Mouse (Mus musculus): ENCODE measurements around the gene Appl2. TPM values are rescaled to one million over a fixed set of nuclear protein-coding genes. Genes with fewer than 3 reads are reported as not detected.

The Appl2 gene
- polyA plus RNA-seq, 1 experiment from 2014 or later = 37.7 TPM

DNA sequence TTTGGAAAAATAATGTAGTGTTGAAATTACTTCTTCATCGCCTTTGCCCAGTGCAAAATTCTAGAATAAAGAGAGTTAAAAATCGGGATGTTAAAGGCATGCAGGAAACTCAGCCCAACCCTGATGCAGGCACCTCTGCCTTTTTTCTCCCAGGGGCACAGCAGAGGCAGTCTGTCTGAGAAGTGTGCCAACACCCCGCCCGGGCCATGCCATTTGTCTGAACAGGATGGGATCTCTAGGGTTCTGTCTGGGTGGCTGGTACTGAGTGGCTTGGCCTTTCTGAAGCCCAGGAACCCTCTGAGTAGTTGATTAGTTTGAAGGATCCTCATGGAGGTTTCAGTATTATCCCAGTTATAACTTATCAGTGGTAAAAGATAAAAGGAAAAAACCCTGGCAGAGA lies 20.3 kb downstream of the Appl2 start:
- 89% methylated on average over 4 of the region's 4 CpGs for WGBS
- no peak for ATAC-seq (ENCODE audit: low read depth)
- H3K9me3 ChIP-seq (ENCODE audit: control insufficient read depth, low read length) = no peaks in the 10 kb centered on the region
- no peak overlapping the region for H3K4me3 ChIP-seq (ENCODE audit: low read depth, low read length)
- H3K27me3 ChIP-seq (replicated peaks; ENCODE audit: control insufficient read depth, insufficient read depth, low read length) = no peaks in the 10 kb centered on the region
- H3K4me1 ChIP-seq (ENCODE audit: control insufficient read depth, insufficient read depth, low read length) = no peaks in the 10 kb centered on the region
- H3K36me3 ChIP-seq (ENCODE audit: control insufficient read depth, insufficient read depth, low read length) = peaks cover 20% of the 10 kb centered on the region
- H3K4me2 ChIP-seq (ENCODE audit: low read depth, low read length) = no peak overlapping the region
- no peak for DNase-seq (ENCODE audit: low spot score)
- H3K27ac ChIP-seq (replicated peaks; ENCODE audit: low read depth, low read length) = no peak overlapping the region
- no peak overlapping the region for H3K9ac ChIP-seq (ENCODE audit: low read depth, low read length)

DNA sequence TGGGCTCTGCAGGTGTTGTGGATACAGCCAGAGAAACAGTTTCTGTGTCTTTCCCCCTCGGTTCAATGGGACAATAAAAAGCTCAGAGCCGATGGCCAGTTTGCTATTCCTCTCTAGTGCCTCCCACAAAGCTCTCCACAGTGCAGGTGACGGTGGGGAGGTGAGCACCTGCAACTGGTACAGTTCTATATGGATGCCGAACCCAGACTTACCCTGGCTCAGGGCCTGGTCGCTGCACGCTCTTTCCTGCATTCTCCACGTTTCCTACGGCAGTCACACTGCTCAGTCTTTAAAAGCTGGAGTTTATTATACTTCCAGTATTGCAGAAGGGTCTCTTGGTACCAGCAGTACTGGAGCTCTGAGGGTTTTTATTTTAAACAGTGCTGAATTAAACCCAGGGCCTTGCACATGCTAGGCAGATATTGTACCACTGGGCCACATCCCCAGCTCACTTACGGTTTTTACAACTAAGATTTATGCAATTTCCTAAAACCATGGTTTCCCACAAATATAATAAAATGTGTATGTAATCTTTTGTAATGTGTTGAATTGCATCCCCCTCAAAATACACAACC lies 21.3 kb downstream of the Appl2 start:
- H3K4me2 ChIP-seq (ENCODE audit: low read depth, low read length) = no peak overlapping the region
- no peaks in the 10 kb centered on the region for H3K9me3 ChIP-seq (ENCODE audit: control insufficient read depth, low read length)
- H3K4me3 ChIP-seq (ENCODE audit: low read depth, low read length) = no peak overlapping the region
- no peak overlapping the region for H3K9ac ChIP-seq (ENCODE audit: low read depth, low read length)
- WGBS = 93% methylated on average over 8 of the region's 9 CpGs
- no peak overlapping the region for H3K27ac ChIP-seq (replicated peaks; ENCODE audit: low read depth, low read length)
- no peaks in the 10 kb centered on the region for H3K4me1 ChIP-seq (ENCODE audit: control insufficient read depth, insufficient read depth, low read length)
- ATAC-seq (ENCODE audit: low read depth) (no peak), DNase-seq (ENCODE audit: low spot score) (no peak)
- H3K36me3 ChIP-seq (ENCODE audit: control insufficient read depth, insufficient read depth, low read length) = peaks cover 25% of the 10 kb centered on the region
- no peaks in the 10 kb centered on the region for H3K27me3 ChIP-seq (replicated peaks; ENCODE audit: control insufficient read depth, insufficient read depth, low read length)

DNA sequence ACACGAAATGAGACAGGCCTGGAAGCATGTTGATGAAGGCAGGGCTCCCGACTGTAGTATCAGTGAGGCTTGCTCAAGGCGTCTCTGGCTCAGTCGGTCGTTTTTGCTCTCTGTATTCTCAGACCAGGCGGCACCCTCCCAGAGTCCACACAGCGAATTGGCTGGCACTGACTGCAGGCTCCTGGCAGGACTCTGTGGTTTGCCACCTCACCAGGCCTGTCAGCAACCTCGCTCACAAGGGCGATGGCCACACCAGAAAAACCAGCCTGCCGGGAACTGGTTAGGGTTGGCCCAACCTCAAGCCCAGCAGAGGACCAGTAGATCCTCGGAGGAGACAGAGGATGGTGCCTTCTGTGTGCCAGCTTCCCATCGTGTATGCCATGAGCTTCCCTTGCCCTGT lies 23.7 kb downstream of the Appl2 start:
- ATAC-seq (ENCODE audit: low read depth) (no peak), DNase-seq (ENCODE audit: low spot score) (no peak)
- Histone ChIP-seq H3K27ac (replicated peaks; ENCODE audit: low read depth, low read length) (no peak overlapping the region), H3K9me3 (ENCODE audit: control insufficient read depth, low read length) (no peaks in the 10 kb centered on the region), H3K27me3 (replicated peaks; ENCODE audit: control insufficient read depth, insufficient read depth, low read length) (no peaks in the 10 kb centered on the region), H3K9ac (ENCODE audit: low read depth, low read length) (no peak overlapping the region), H3K4me3 (ENCODE audit: low read depth, low read length) (no peak overlapping the region), H3K4me1 (ENCODE audit: control insufficient read depth, insufficient read depth, low read length) (no peaks in the 10 kb centered on the region), H3K4me2 (ENCODE audit: low read depth, low read length) (no peak overlapping the region), H3K36me3 (ENCODE audit: control insufficient read depth, insufficient read depth, low read length) (peaks cover 32% of the 10 kb centered on the region)
- WGBS = 89% methylated on average over 12 of the region's 12 CpGs

DNA sequence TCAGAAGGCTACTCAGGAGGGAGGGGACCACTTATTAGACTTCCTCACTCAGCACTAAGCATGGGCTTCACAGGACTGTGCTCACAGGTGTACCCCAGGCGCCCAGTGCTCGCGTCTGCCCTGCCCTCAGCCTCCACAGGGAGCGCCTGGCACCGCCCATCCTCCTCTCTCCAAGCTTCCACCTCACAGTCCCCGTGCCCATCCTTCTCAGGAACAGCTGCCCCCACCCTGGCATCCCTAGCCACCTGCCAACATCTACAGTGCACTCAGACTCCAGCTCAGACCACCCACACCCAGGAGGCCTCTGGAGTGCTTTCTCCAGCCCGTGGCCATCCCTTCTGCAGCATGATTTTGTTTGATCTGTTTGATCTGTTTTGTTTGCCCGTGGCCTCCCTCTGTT lies 24.5 kb downstream of the Appl2 start:
- ATAC-seq (ENCODE audit: low read depth) (no peak), DNase-seq (ENCODE audit: low spot score) (no peak)
- no peak overlapping the region for H3K4me3 ChIP-seq (ENCODE audit: low read depth, low read length)
- no peak overlapping the region for H3K9ac ChIP-seq (ENCODE audit: low read depth, low read length)
- no peaks in the 10 kb centered on the region for H3K27me3 ChIP-seq (replicated peaks; ENCODE audit: control insufficient read depth, insufficient read depth, low read length)
- H3K27ac ChIP-seq (replicated peaks; ENCODE audit: low read depth, low read length) = no peak overlapping the region
- WGBS = 82% methylated on average over 8 of the region's 8 CpGs
- H3K9me3 ChIP-seq (ENCODE audit: control insufficient read depth, low read length) = no peaks in the 10 kb centered on the region
- peaks cover 37% of the 10 kb centered on the region for H3K36me3 ChIP-seq (ENCODE audit: control insufficient read depth, insufficient read depth, low read length)
- H3K4me1 ChIP-seq (ENCODE audit: control insufficient read depth, insufficient read depth, low read length) = no peaks in the 10 kb centered on the region
- H3K4me2 ChIP-seq (ENCODE audit: low read depth, low read length) = no peak overlapping the region

DNA sequence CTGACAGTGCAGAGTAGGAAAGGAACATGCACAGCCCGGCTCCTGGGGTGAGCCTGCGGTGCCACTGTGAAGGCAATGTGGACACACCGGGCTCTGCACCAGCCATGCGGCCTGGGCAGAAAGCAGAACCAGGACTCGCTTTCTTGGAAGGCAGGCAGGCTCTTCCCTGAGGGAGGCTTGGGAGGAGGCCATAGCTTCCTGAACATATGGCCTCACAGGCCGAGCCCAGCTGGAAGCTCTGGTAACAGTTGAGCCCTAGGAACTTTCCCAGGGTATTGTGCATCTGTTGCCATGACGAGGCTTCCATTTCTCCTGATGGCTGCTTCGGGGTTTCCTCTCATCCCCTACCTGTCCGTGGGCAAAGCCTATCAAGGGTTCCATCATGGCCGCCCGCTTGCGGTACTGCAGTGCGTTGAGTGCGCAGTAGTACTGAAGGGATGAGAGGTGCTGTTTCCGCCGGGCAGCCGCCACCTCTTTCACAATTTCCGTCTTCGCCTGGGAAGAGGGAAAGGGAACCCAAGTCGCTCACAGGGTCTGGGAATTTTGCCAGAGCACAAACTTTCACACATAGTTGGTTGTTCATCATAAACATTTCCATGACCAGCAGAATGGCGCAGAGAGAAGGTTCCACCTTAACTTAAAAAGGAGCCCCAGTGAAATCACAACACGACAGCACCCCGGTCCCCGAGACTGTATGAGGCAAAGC lies 28.0 kb downstream of the Appl2 start:
- H3K4me1 ChIP-seq (ENCODE audit: control insufficient read depth, insufficient read depth, low read length) = no peaks in the 10 kb centered on the region
- DNase-seq (ENCODE audit: low spot score) (no peak), ATAC-seq (ENCODE audit: low read depth) (no peak)
- H3K4me2 ChIP-seq (ENCODE audit: low read depth, low read length) = no peak overlapping the region
- no peak overlapping the region for H3K9ac ChIP-seq (ENCODE audit: low read depth, low read length)
- WGBS = 87% methylated on average over 24 of the region's 24 CpGs
- H3K4me3 ChIP-seq (ENCODE audit: low read depth, low read length) = no peak overlapping the region
- H3K27ac ChIP-seq (replicated peaks; ENCODE audit: low read depth, low read length) = no peak overlapping the region
- no peaks in the 10 kb centered on the region for H3K9me3 ChIP-seq (ENCODE audit: control insufficient read depth, low read length)
- H3K36me3 ChIP-seq (ENCODE audit: control insufficient read depth, insufficient read depth, low read length) = peaks cover 24% of the 10 kb centered on the region
- no peaks in the 10 kb centered on the region for H3K27me3 ChIP-seq (replicated peaks; ENCODE audit: control insufficient read depth, insufficient read depth, low read length)

DNA sequence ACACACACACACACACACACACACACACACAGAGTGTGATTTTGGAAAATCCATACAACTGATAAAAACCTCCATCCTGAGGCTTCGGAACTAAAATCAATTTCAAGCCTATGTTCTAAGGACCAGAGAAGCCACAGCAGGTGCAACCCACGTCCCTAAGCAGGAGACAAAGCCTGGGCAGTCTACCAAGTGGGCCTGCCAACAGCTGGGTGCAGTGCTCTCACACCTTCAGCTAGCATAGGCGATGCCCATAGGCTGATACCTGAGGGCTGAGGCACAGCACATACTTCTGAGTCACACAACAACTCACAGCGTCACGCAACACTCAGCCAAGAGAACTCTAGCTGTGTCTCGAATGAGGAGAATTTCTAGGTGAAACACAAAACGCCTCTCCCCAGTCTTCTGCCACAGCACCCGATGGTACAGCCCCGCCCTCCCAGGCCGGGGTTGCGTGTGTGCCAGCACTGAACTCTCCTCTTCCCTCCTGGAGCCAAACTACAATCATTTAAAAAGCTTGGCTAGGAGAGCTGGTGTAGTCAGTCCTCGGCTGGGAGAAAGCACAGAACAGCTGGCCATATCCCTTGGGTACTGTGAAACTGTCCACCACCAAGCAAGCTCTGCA lies 29.6 kb downstream of the Appl2 start:
- ATAC-seq (ENCODE audit: low read depth) (no peak), DNase-seq (ENCODE audit: low spot score) (no peak)
- peaks cover 39% of the 10 kb centered on the region for H3K36me3 ChIP-seq (ENCODE audit: control insufficient read depth, insufficient read depth, low read length)
- H3K9me3 ChIP-seq (ENCODE audit: control insufficient read depth, low read length) = no peaks in the 10 kb centered on the region
- WGBS = 81% methylated on average over 12 of the region's 12 CpGs
- no peaks in the 10 kb centered on the region for H3K27me3 ChIP-seq (replicated peaks; ENCODE audit: control insufficient read depth, insufficient read depth, low read length)
- no peak overlapping the region for H3K4me3 ChIP-seq (ENCODE audit: low read depth, low read length)
- no peak overlapping the region for H3K9ac ChIP-seq (ENCODE audit: low read depth, low read length)
- H3K4me2 ChIP-seq (ENCODE audit: low read depth, low read length) = no peak overlapping the region
- H3K27ac ChIP-seq (replicated peaks; ENCODE audit: low read depth, low read length) = no peak overlapping the region
- H3K4me1 ChIP-seq (ENCODE audit: control insufficient read depth, insufficient read depth, low read length) = no peaks in the 10 kb centered on the region

DNA sequence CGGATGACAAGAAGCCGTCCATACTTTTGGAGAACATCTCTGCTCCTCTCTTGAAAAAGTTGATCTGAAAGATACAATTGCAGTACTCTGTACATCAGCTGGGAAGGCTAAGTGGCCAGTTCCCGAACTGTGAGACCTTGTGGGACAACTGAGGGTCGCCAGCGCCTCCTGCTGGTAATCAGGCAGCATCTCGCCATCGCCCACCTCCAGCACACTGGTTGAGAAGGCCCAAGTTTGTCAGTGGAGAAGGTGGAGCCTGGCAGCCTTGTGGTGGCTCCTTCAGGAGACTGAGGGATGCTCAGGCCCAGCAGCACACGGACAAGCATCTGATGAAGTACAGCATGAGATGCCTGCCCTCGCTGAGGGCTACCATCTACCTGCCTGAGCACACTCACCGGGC lies 31.2 kb downstream of the Appl2 start:
- no peak for ATAC-seq (ENCODE audit: low read depth)
- H3K4me2 ChIP-seq (ENCODE audit: low read depth, low read length) = no peak overlapping the region
- no peaks in the 10 kb centered on the region for H3K4me1 ChIP-seq (ENCODE audit: control insufficient read depth, insufficient read depth, low read length)
- no peak for DNase-seq (ENCODE audit: low spot score)
- H3K27me3 ChIP-seq (replicated peaks; ENCODE audit: control insufficient read depth, insufficient read depth, low read length) = no peaks in the 10 kb centered on the region
- H3K36me3 ChIP-seq (ENCODE audit: control insufficient read depth, insufficient read depth, low read length) = peaks cover 47% of the 10 kb centered on the region
- H3K9me3 ChIP-seq (ENCODE audit: control insufficient read depth, low read length) = no peaks in the 10 kb centered on the region
- WGBS = 52% methylated on average over 10 of the region's 10 CpGs
- no peak overlapping the region for H3K9ac ChIP-seq (ENCODE audit: low read depth, low read length)
- H3K4me3 ChIP-seq (ENCODE audit: low read depth, low read length) = no peak overlapping the region
- no peak overlapping the region for H3K27ac ChIP-seq (replicated peaks; ENCODE audit: low read depth, low read length)

DNA sequence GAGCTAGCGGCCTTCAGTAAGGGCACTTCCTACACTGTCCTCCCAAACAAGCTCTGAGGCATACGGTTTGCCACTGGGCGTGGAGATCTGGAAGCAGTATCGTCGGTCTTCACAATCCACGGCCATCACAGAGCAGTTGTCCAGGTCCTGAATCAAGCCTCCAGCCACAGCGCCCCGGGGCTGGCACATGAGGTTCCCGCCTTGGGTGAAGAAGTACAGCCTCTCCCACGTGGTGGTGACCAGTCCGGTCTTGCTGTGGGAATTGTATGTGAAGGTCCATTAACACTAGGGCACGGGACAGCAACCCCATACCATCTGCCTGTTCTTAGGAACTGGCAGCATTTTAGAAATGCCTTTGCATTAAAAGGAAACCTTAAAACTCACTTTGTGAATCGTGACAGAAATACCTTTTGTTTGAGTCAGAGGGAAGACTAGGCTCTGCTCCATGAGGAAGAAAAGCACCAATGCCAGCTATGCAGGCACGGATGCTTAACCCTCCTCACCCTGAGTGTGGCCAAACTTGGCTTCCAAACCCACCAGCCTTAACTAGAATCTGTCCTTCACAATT lies 35.8 kb downstream of the Appl2 start:
- 86% methylated on average over 14 of the region's 14 CpGs for WGBS
- Histone ChIP-seq H3K4me1 (ENCODE audit: control insufficient read depth, insufficient read depth, low read length) (no peaks in the 10 kb centered on the region), H3K9me3 (ENCODE audit: control insufficient read depth, low read length) (no peaks in the 10 kb centered on the region), H3K9ac (ENCODE audit: low read depth, low read length) (no peak overlapping the region), H3K27me3 (replicated peaks; ENCODE audit: control insufficient read depth, insufficient read depth, low read length) (no peaks in the 10 kb centered on the region), H3K4me3 (ENCODE audit: low read depth, low read length) (no peak overlapping the region), H3K4me2 (ENCODE audit: low read depth, low read length) (no peak overlapping the region), H3K36me3 (ENCODE audit: control insufficient read depth, insufficient read depth, low read length) (peaks cover 69% of the 10 kb centered on the region), H3K27ac (replicated peaks; ENCODE audit: low read depth, low read length) (no peak overlapping the region)
- ATAC-seq (ENCODE audit: low read depth) (no peak), DNase-seq (ENCODE audit: low spot score) (no peak)

Data from embryonic facial prominence, embryonic 14.5 days (tissue).